Mouse (Mus musculus) forebrain, embryonic 10.5 days (tissue): Measurements from ENCODE around the gene Morf4l1. TPM values are rescaled to one million over a fixed set of nuclear protein-coding genes. Genes with fewer than 3 reads are reported as not detected.
A peak's percentile ranks its signal among the peaks of the same experiment; 100 is the strongest.
"Not testable (repeated sequence)": the region's sequence is repeated elsewhere in the genome, so short reads cannot be mapped to it uniquely, and the experiment has no call there.

Experiments
- DNase-seq: peaks from one replicate; pipeline ENCODE4 v3.0.0-alpha.2; 2017; ENCODE audit warnings: low spot score; ENCODE audit errors: extremely low spot score
- H3K27ac ChIP-seq: fragments of 300-500 bp; sonication (generic); 2 replicates; pipeline ENCODE4 v1.5.1; 2016; ENCODE audit warnings: mild to moderate bottlenecking
- H3K27me3 ChIP-seq: fragments of 300-500 bp; sonication (generic); 2 replicates; pipeline ENCODE4 v1.6.1; 2016; ENCODE audit warnings: mild to moderate bottlenecking; ENCODE audit not compliant: poor library complexity, severe bottlenecking
- H3K36me3 ChIP-seq: fragments of 300-500 bp; sonication (generic); replicated peaks from 2 replicates; pipeline ENCODE4 v1.6.1; 2016; ENCODE audit warnings: mild to moderate bottlenecking, moderate library complexity
- H3K4me1 ChIP-seq: fragments of 300-500 bp; sonication (generic); 2 replicates; pipeline ENCODE4 v1.6.1; 2016
- H3K4me3 ChIP-seq: fragments of 300-500 bp; sonication (generic); 2 replicates; pipeline ENCODE4 v1.5.1; 2016; ENCODE audit warnings: mild to moderate bottlenecking, moderate library complexity
- H3K9me3 ChIP-seq: fragments of 300-500 bp; sonication (generic); 2 replicates; pipeline ENCODE4 v1.6.1; 2016; ENCODE audit warnings: mild to moderate bottlenecking, moderate library complexity
- WGBS: fragments of 180-500 bp; shearing (Covaris S2); methylation state at CpG from one replicate; pipeline ENCODE4 v1.1.7; 2016; 5-methylcytosine and 5-hydroxymethylcytosine counted together
- polyA plus RNA-seq: library from polyadenylated mRNA; unstranded; fragments of >200 nt; fragmentation: Nextera tagmentation; extraction: Ambion mirVana; gene quantifications from 2 replicates; pipeline ENCODE4 v1.2.1, GENCODE M21; 2016

Gene Morf4l1
- polyA plus RNA-seq, 1 experiment from 2014 or later = 528 TPM

GRCm38 (mm10) chr9:90106915-90107314 is 7.7 kb downstream of the Morf4l1 start:
- no peak overlapping the region for H3K4me3 ChIP-seq
- no peak overlapping the region for H3K27ac ChIP-seq
- DNase-seq = no peak
- WGBS = 95% methylated on average over 1 of the region's 1 CpGs
- H3K9me3 ChIP-seq = no peaks in the 10 kb centered on the region
- peaks cover 4% of the 10 kb centered on the region; the same call in 1 of the 2 replicates for H3K4me1 ChIP-seq
- H3K36me3 ChIP-seq = peaks cover 81% of the 10 kb centered on the region
- no peaks in the 10 kb centered on the region for H3K27me3 ChIP-seq

- Histone ChIP-seq H3K36me3 (peaks cover 95% of the 10 kb centered on the region), H3K9me3 (no peaks in the 10 kb centered on the region), H3K27me3 (no peaks in the 10 kb centered on the region), H3K27ac (no peak overlapping the region), H3K4me3 (no peak overlapping the region), H3K4me1 (no peaks in the 10 kb centered on the region)
- no peak for DNase-seq
- 97% methylated on average over 1 of the region's 1 CpGs for WGBS
Observed at GRCm38 (mm10) chr9:90105462-90105861, 9.1 kb downstream of the Morf4l1 start.

- H3K9me3 ChIP-seq = no peaks in the 10 kb centered on the region
- no peaks in the 10 kb centered on the region for H3K4me1 ChIP-seq
- H3K27ac ChIP-seq = no peak overlapping the region
- peaks cover 100% of the 10 kb centered on the region for H3K36me3 ChIP-seq
- no peak overlapping the region for H3K4me3 ChIP-seq
- H3K27me3 ChIP-seq = no peaks in the 10 kb centered on the region
- DNase-seq = no peak
- 85% methylated on average over 2 of the region's 2 CpGs for WGBS
Observed at GRCm38 (mm10) chr9:90100760-90101159, 13.8 kb downstream of the Morf4l1 start.

- DNase-seq = no peak
- Histone ChIP-seq H3K4me1 (no peaks in the 10 kb centered on the region), H3K36me3 (peaks cover 100% of the 10 kb centered on the region), H3K9me3 (no peaks in the 10 kb centered on the region), H3K27me3 (no peaks in the 10 kb centered on the region), H3K27ac (no peak overlapping the region), H3K4me3 (no peak overlapping the region)
- 92% methylated on average over 5 of the region's 5 CpGs for WGBS
Observed at GRCm38 (mm10) chr9:90098934-90099333, 15.6 kb downstream of the Morf4l1 start.

GRCm38 (mm10) chr9:90089339-90090104 is 25.1 kb downstream of the Morf4l1 start:
- Histone ChIP-seq H3K27ac (no peak overlapping the region), H3K4me1 (no peaks in the 10 kb centered on the region), H3K36me3 (peaks cover 78% of the 10 kb centered on the region), H3K9me3 (no peaks in the 10 kb centered on the region), H3K4me3 (no peak overlapping the region), H3K27me3 (no peaks in the 10 kb centered on the region)
- DNase-seq = no peak
- 95% methylated on average over 6 of the region's 6 CpGs for WGBS

- Histone ChIP-seq H3K4me3 (no peak overlapping the region), H3K36me3 (peaks cover 68% of the 10 kb centered on the region)
- WGBS = 88% methylated on average over 2 of the region's 2 CpGs
Observed at GRCm38 (mm10) chr9:90087906-90088485, 26.6 kb downstream of the Morf4l1 start.

GRCm38 (mm10) chr9:90084766-90085468 is 29.7 kb downstream of the Morf4l1 start:
- no peak for DNase-seq
- no peak overlapping the region for H3K27ac ChIP-seq
- H3K36me3 ChIP-seq = peaks cover 43% of the 10 kb centered on the region
- no peaks in the 10 kb centered on the region for H3K9me3 ChIP-seq
- no peaks in the 10 kb centered on the region for H3K27me3 ChIP-seq
- WGBS = 90% methylated on average over 8 of the region's 8 CpGs
- H3K4me1 ChIP-seq = no peaks in the 10 kb centered on the region
- H3K4me3 ChIP-seq = no peak overlapping the region

More at GRCm38 (mm10) chr9:90087906-90088485, 26.6 kb downstream of the Morf4l1 start:
- Histone ChIP-seq H3K27me3 (no peaks in the 10 kb centered on the region), H3K4me1 (no peaks in the 10 kb centered on the region), H3K9me3 (no peaks in the 10 kb centered on the region), H3K27ac (no peak overlapping the region)
- DNase-seq = no peak

GRCm38 (mm10) chr9:90084152-90084551 is 30.4 kb downstream of the Morf4l1 start:
- Histone ChIP-seq H3K27me3 (no peaks in the 10 kb centered on the region), H3K36me3 (peaks cover 35% of the 10 kb centered on the region), H3K27ac (no peak overlapping the region), H3K9me3 (no peaks in the 10 kb centered on the region), H3K4me3 (no peak overlapping the region), H3K4me1 (no peaks in the 10 kb centered on the region)
- no peak for DNase-seq
- WGBS = 90% methylated on average over 3 of the region's 3 CpGs

- H3K27ac ChIP-seq = no peak overlapping the region
- WGBS = 100% methylated on average over 1 of the region's 1 CpGs
- no peak for DNase-seq
- no peaks in the 10 kb centered on the region for H3K4me1 ChIP-seq
- no peak overlapping the region for H3K4me3 ChIP-seq
- H3K9me3 ChIP-seq = no peaks in the 10 kb centered on the region
- peaks cover 24% of the 10 kb centered on the region for H3K36me3 ChIP-seq
- H3K27me3 ChIP-seq = no peaks in the 10 kb centered on the region
Observed at GRCm38 (mm10) chr9:90082992-90083391, 31.6 kb downstream of the Morf4l1 start.

GRCm38 (mm10) chr9:90081961-90082360 is 32.6 kb downstream of the Morf4l1 start:
- DNase-seq, H3K27me3 ChIP-seq, H3K4me1 ChIP-seq, H3K27ac ChIP-seq, H3K9me3 ChIP-seq, H3K4me3 ChIP-seq: not testable (repeated sequence)
- 89% methylated on average over 6 of the region's 6 CpGs for WGBS
- peaks cover 18% of the 10 kb centered on the region for H3K36me3 ChIP-seq

GRCm38 (mm10) chr9:90076849-90077461 is 37.6 kb downstream of the Morf4l1 start:
- H3K4me3 ChIP-seq = no peak overlapping the region
- H3K9me3 ChIP-seq = no peaks in the 10 kb centered on the region
- H3K36me3 ChIP-seq = no peaks in the 10 kb centered on the region
- H3K27ac ChIP-seq = no peak overlapping the region
- 48% methylated on average over 8 of the region's 8 CpGs for WGBS
- peak; percentile 51 for DNase-seq
- H3K4me1 ChIP-seq = no peaks in the 10 kb centered on the region
- no peaks in the 10 kb centered on the region for H3K27me3 ChIP-seq

GRCm38 (mm10) chr9:90076131-90076530 is 38.4 kb downstream of the Morf4l1 start:
- no peaks in the 10 kb centered on the region for H3K27me3 ChIP-seq
- H3K4me3 ChIP-seq = no peak overlapping the region
- no peaks in the 10 kb centered on the region for H3K36me3 ChIP-seq
- no peaks in the 10 kb centered on the region for H3K4me1 ChIP-seq
- no peak overlapping the region for H3K27ac ChIP-seq
- DNase-seq = no peak
- H3K9me3 ChIP-seq = no peaks in the 10 kb centered on the region
- WGBS = 88% methylated on average over 5 of the region's 5 CpGs
